Mouse (Mus musculus) kidney, adult 2 months (tissue): ENCODE data around the gene Lrcol1.

Experiments
- CTCF ChIP-seq: fragments of 200-500 bp; conservative IDR thresholded peaks from 2 replicates; pipeline ENCODE4 v1.5.1; 2011; ENCODE audit warnings: low read depth, mild to moderate bottlenecking, control low read depth, low read length, moderate library complexity, mixed read lengths; ENCODE audit not compliant: insufficient read depth, insufficient read length
- POLR2A ChIP-seq: fragments of 200-500 bp; IDR thresholded peaks from one replicate; pipeline ENCODE4 v1.6.1; 2011; ENCODE audit warnings: low read depth, low read length, control low read depth

DNA sequence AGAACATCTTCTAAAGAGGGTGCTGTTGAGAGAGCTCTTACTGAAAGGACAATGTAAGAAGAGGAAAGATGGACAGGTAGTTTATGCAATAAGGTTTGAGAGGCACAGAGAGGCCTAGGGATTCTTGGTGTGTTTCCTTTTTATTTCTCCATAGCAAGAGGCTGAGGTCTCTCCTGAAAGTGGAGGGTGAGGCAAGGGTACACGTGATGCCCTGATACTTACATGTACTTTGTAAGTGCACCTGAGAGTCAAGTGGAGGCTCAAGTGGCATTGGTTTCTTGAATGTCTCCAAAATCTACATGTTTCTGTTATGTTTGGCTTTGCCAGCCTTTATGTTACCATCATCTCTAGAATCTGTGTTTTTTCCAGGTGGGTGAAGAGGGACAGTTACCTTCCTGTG lies 47.9 kb upstream of the Lrcol1 start:
- TF ChIP-seq CTCF = no peak
- no peak for TF ChIP-seq POLR2A
